Mouse (Mus musculus): ENCODE results near the gene Sntg2.

The Sntg2 gene

DNA sequence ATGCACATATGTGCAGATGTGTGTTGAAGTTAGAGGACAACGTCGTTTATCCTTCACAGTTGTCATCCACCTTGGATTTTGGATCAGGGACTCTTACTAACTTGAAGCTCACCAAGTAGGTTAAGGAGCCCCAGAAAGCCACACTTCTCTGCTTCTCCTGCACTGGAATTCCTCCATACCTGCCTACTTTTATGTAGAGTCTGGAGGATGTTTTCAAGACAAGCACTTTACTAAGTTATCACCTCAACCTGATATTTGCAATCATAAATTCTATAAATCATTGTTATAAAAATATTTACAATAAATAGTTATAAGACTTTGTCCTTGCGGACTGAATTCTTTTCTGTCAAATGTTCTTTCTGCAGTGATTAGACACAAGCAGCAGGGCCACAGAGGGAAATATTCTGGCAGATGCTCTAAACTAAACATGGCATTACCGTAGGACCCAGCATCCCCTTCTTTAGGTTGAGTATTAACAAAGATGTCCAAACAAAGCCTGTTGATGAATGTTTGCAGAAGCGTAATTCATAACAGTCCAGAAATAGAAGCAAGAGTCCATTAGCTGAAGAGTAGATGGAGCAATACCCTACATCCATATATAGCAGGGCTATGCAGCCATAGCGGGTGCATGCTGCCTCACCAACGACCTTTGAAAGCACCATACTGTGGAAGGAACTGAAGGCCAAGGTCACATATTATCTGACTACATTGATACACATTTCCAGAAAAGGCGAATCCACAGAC, 100.8 kb downstream of the Sntg2 start:
- no peak for DNase-seq (ENCODE audit: low spot score)

DNA sequence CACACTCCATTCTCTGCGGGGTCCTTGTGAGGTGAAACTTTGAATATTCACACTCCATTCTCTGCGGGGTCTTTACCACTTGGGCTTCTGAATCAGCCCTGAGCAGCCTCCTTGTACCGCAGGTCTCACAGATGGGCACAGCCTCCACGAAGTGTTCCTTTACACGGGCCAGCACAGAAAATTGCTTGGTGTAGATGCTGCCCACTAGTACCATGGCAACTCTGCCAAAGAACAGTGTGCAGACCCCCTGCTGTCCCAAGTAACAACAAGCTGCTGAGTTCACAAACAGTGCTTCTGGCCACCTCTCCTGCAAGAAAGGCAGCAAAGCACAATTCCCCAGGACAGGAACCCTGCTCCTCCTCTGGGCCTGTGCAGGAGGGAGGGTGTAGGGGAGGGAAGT, 109.0 kb downstream of the Sntg2 start:
- no peak for DNase-seq (ENCODE audit: low spot score)

DNA sequence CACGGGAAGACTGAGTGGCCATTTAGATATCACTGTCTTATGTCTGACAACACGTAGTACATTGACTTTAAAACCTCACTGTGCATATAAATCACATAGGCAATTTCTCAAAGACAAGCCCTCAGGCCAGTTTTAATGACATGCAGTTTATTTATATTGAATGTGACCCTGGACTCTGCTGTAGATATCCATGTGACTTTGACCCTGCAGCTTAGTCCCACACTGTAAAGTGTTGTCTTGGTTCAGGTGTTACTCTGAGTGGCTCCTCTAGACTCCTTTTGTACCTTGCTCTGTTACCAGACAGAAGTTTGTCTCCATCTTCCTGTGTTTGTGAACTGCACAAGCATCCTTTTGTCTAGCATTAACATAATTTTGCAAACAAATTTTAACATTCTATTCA, 112.0 kb downstream of the Sntg2 start:
- DNase-seq (ENCODE audit: low spot score), result peak; percentile 2

DNA sequence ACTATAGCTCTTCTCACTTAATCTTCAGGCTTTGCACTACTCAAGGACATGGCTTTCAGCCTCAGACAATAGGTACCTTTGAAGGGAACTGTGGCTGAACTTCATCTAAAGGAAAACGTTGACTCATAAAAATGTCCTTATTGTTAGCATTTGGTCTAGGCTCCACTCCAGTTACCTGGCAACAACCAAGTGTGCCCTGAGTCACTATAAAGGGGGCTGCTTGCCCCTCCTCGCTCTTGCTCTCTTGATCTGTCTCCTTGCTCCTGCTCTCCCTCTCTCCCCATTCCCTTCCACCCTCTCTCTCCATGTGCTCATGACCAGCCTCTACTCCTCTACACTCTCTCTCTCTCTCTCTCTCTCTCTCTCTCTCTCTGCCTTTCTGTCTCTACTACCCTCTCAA, 114.5 kb downstream of the Sntg2 start:
- no peak for DNase-seq (ENCODE audit: low spot score)

DNA sequence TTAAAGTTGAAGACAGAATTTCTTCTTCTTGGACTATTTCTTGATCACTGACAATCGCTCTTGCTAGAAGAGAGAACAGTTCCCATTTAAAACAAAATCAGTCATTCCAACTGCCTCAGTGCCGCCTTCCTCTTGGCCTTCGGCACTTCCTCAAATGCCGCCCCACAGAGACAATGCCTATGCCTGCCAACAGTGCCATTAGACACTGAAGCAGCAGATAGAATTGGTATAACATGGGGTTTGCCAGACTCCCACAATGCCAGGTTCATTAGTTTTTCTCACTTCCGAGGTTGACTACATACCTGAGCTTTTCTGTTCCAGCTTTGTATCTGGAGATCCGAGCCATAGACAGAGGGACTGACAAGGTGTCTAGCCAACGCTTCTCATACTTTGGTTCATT, 115.5 kb downstream of the Sntg2 start:
- DNase-seq (ENCODE audit: low spot score), result no peak

DNA sequence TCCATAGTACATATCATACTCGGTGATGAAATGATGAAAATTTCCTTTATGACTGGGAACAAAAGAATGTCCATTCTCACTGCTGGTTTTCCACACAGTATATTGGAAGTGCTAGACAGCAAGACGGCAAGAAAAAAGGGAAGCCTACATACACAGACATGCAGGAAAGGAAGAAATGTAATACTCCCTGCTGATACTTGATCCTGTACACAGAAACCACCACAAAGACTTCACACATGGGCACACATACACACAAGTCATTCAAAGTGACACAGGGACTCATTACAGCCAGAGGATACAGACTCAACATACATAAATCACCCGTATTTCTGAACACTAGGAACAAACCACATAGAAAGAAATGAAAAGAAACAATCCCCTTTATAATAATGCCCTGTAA, 117.0 kb downstream of the Sntg2 start:
- no peak for DNase-seq (ENCODE audit: low spot score)

DNA sequence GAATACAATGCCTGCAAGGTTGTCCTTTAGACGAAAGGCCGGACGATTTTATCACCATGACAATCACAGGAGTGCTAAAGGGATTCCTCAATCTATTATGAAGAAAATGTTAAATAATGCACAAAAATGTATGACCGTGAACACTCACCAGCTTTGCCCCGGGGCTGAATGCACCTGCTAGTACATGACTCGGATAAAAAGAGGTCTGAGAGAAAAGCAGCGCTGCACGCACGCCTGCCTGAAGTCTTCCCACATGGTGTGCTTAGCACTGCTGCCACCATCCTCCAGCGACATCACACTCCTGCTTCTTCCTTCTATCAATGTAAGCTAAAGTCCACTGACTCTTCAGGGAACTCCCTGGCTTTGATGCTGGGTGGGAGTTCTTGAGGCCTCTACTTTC, 118.6 kb downstream of the Sntg2 start:
- no peak for DNase-seq (ENCODE audit: low spot score)

DNA sequence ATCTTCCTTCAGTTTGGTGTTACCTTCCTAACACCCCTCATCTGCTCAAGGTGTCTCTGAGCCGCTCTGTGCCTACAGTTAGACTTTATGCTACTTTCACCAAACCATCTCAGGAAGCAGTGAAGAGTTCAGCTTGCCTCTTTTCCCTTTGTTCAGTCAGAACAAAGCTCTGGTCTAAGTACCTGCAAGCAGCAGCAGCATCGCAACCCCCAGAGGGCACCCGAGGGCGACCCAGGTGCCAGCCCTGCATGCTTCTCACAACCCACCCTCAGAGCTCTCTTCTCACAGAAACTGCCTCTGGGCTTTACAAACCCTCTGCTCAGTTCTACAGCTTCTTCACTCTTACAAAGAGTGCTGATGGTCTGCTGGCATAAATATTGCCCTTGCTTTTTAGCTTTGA, 120.8 kb downstream of the Sntg2 start:
- DNase-seq (ENCODE audit: low spot score), result no peak

DNA sequence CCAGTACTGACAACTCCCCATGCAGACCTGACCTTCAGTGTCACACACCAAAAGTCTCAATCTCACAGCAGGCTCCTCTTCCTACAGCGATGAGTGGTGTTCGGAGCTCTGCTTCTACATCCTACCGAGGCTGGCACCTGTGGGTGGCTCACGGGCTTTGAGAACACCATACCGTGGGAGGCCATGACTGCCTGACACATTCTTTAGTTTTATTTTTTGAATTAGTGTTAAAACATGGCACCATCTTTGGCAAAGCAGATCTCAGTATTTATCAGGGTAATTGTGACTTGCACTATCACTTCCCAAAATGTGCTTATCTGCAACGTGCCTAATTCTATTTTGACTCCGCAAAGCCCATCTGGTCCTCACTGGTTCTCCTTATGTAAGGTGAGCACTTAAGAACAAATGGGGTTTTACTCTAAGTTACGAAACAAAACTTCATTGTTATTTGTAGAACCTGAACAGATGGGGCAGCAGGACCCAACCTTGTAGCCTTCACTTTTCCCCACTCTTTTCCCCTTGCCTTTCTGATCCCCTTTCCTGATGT, 121.8 kb downstream of the Sntg2 start:
- DNase-seq (ENCODE audit: low spot score), result no peak

DNA sequence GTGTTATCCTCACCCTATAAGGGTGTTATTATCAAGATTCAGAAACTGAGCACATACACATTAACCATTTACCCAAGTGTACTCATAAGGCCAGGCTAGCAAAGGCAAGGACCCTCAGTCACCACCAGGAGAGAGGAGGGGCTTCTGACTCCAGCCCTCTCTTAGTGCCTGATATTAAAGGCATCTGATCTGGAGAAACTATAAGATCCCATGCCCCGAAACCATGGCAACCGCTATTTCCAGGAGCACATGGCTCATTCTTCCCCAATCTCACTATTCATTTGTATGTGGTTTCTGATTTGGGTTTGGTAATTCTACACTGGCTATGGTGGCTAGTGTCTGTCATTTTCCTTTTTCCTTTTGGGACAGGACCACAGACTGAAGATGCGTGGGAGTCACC, 124.1 kb downstream of the Sntg2 start:
- no peak for DNase-seq (ENCODE audit: low spot score)

DNA sequence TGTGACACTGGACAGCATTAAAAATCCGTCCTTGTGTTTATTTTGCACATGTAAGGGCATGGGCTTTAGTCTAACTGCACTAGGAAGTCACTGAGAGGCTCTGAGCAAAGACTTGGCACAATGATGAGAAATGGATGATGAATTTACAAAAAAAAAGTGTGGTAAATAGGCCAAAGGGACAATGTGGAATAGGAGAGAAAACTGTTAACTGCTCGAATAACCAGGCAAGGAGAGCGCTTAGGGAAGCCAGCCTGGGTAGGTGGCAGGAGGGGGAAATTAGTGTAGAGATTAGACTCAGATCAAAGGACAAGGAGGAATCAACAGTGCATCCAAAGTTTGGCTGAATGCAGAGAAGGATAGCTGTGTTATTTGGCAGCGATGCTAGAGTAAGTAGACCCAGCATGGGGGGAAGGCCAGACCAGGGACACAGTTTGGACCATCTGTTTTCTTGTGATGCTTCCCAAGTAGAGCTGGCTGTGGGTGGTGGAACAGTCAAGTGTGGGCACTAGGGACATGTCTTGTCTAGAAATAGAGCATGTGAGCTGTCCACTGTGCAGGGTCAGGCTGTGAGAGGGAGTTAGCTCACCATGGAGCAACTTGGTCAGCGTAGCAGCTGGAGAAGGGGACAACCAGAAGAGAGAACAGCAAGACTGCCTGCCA, 126.8 kb downstream of the Sntg2 start:
- DNase-seq (ENCODE audit: low spot score), result no peak

DNA sequence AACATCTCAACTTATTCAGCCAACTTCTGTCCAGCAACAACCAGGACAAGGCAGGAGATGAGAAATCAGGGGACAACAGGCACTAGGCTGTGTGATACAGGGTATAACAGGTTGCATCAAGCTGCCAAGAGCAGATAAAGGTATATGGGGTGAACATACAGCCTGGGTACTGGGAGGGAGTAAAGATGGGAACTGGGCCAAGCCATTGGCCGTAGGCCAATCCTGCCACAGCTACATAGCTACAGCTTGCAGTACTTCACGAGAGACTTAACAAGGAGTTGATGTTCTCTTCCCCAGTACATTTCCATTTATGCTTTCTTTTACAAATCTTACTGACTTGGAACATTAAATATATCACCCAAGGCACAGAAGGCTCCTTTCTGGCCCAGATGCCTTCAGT, 129.0 kb downstream of the Sntg2 start:
- DNase-seq (ENCODE audit: low spot score), result no peak

DNA sequence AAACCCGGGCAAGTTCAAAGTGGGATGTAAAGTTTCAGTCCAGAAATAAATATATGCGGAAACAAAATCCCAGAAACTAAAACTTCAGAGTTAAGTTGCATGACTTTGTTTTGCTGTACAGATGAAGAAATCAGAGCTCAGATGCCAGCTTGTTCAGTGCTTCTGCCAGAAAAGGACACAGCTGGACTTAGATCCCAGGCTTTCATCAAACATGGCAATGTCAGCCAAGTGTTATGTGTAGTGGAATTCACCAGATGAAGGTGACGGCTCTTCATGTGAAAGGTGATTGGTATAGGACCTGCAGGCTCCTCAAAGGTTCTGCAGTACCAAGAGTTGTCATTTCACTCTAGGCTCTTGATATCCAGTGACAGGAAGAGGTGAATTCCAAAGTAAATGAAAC, 132.3 kb downstream of the Sntg2 start:
- DNase-seq (ENCODE audit: low spot score), result no peak

DNA sequence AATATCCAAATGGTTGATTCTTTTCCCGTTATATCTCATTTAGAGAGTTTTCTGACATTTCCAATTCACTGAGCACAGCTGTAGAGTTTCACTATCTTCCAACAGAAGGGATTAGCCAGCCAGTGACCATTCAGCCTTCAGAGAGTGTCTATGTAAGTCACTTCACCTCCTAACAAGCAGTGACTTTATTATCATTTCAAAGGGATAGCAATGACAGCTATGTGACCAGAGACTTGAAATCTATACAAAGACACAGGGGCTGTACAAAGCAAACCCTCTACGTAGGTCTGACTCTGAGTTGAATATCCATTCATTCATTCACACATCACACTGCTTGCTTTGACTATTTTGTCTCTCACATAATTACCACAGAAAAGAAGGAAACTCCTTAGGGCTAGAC, 138.2 kb downstream of the Sntg2 start:
- no peak for DNase-seq (ENCODE audit: low spot score)

DNA sequence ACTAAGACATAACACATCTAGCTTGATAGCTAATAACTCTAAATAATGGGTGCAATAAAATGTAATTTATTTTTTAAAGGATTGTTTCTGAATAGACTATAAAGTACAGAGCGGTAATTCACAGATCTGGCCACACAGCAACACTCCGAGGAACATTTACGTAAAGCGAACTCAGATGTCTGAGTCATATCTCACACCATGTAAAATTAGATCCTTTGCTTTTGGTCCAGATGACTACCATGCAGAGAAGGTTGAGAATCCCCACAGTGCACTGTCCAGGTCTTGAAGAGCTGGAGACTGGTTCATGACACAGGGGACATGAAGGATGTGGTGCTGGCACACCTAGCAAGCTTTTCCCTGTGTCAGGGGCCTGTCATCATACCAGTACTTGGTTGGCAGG, 145.2 kb downstream of the Sntg2 start:
- no peak for DNase-seq (ENCODE audit: low spot score)

DNA sequence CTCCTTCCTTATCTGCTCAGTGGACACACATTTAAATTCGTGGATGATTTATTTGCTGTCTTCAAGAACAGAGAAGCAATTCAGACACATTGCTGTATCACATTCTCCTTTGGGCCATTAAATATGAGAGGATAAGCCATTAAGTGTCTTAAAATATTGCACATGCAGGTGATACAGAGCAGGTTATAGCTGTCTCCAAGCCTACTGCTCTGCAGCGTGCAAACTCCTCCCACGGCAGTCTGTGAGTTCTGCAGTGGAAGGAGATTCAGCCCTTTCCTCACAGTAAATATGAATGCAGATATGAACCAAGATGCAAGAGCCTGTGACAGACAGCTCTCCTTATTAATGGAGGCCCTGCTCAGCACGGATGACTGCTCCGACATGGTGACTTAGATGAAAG, 146.9 kb downstream of the Sntg2 start:
- no peak for DNase-seq (ENCODE audit: low spot score)

DNA sequence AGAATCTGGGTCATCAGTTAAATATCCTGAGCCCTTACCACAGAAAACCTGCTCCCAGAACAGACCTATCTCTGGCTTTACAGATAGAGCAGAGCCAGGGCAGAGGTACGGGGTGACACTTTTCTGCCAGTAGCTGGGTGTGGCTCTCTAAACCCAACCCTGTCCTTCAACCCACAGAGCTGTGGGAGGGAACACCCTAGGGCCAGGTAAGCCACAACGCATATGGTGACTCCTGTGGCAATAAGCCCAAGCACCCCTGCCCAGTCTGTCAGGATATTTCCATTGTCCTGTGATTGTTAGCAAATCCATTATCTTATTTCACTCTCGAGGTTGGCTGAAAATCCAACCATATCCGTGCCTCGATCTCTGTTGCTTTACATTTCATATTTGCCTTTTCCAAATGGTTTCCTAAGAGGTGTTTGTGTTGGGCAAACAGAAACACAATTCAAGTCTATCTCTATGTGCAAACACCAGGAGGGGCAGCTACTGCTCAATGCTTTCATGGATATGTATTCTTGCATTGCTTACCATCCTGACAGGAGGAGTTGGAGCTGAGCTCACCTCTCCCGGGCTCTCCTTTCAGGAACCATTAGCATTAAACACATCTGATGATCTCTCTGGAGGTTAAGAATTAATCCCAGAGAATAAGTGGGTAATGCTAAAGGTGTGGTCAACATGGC, 156.3 kb downstream of the Sntg2 start:
- no peak for DNase-seq (ENCODE audit: low spot score)

DNA sequence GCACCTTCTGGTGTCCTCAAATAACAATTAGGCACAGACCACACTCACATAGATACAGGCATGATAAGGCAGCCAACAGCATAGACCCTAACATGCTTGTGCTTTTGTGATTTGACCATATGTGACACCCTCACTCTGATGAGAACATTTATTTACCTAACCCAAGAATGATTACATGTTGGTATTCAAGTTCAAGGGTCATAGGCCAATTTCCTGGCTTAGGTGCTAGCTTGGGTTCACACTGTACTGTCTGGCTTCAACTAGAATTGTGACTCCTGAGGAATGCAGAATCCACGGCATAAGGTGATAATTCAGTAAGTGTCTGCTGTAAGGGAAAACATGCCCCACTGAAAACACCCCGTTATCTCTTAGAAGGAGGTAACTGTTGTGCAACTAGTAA, 158.4 kb downstream of the Sntg2 start:
- DNase-seq (ENCODE audit: low spot score), result no peak

DNA sequence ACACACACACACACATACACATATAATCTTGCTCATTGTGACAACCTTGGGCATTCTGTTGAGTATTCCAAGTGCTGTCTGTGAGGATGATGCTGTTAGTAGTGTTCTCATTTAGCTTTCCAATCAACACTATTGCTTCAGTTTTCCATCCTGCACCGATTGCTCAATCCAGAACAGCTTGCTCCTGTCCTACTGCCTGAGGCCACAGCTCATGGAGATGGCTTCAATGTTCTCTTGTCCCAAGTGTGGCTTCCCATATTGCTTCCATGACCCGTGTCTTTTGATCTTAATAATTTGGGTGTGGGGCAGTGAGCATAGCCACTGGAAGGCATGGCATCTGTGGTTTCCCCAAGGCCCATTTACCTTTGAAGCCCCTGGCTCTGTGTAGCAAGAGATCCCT, 162.8 kb downstream of the Sntg2 start:
- DNase-seq (ENCODE audit: low spot score), result no peak

DNA sequence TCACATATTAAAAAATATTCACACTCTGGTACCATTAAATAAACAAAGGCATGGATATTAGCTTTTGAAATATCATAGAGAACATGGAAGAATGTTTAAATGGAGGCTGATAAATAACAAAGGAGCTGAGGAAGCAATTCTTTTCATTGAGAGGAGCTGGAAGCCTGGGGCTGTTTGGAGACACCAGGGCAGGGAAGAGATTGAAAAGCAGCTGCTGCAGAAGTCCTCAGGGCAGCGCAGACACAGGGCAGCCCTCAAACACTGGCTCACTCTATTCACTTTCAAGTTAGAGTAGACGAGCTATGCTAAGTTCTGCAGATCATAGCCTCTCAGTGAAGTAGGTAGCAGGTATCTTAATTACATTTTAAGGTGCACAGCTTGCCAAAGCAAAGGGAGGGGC, 164.6 kb downstream of the Sntg2 start:
- no peak for DNase-seq (ENCODE audit: low spot score)

DNA sequence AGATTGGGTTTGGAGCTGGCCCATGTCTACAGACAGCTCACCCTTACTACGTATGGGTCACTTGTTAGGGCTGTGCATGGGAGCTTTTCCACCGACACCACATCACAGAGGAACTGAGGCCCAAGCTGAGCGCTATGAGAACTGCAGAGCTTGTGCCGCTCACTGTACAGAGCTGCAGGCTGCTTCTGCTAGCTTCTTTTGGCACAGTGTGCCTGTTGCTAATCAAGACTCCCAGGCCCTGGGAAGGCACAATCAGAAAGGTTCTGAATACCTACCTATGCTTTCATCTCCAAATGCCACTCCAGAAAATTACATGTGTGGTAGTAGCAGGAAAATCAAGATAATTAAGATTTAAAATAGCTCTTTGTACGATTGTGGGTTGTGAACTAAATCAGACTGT, 165.1 kb downstream of the Sntg2 start:
- DNase-seq (ENCODE audit: low spot score), result no peak

DNA sequence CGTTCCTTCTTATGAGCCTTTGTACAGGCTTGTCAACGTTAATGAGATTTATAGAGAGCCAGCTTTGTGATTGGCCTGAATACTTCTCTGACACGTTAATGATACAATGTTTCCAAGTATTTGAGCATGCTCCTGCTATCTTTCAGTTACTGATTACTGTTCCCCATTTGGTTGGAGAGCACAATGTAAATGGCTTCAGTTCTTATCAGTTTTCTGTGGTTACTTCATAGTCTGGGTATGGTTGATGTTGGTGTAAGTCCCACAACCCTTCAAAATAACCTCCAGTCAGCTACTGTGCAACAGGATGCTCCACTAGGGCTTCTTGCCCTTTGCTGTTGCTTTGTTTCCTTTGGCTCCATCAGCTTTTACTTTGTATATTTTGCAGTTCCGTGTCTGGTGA, 168.7 kb downstream of the Sntg2 start:
- no peak for DNase-seq (ENCODE audit: low spot score)

DNA sequence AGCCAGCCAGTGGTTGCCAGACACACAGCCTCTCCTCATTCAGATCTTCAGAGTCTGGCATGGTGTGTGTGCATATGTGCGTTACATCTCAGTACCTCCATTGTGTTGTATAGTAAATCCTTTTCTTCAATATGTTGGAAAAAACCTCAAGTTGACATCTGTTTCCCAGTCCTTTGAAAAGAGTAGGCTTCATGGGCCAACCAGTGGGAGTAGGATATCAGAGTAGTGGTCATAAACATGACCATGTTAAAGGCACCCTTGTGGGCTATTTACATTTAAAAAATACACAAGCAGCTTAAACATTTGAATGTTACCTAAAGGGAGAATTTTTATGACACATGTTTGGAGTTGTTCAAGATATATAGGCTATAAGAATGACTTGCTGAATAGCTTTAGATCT, 170.4 kb downstream of the Sntg2 start:
- no peak for DNase-seq (ENCODE audit: low spot score)
